Mouse (Mus musculus) mesoderm, embryonic 11.5 days (tissue): ENCODE measurements at regions not wholly inside any gene's neighbourhood (a gene's known extent, or its start where the extent isn't known, plus 50 kb on each side); places are given as distances from the start of the nearest gene placed in this dataset.
A peak's percentile ranks its signal among the peaks of the same experiment; 100 is the strongest.

Experiments used
- DNase-seq: peaks from one replicate; pipeline ENCODE4 v3.0.0-alpha.2; 2012; ENCODE audit warnings: low read depth, low spot score

GRCm38 (mm10) chr15:96944741-96945140 is 111.0 kb downstream of the Slc38a4 start:
- no peak for DNase-seq

- no peak for DNase-seq
These were observed 113.1 kb downstream of the Slc38a4 start for GRCm38 (mm10) chr15:96942651-96943050.

GRCm38 (mm10) chr15:96938406-96938805 is 117.3 kb downstream of the Slc38a4 start:
- DNase-seq: no peak

- DNase-seq: no peak
These were observed 118.1 kb downstream of the Slc38a4 start for GRCm38 (mm10) chr15:96937623-96938022.

- peak; percentile 95 for DNase-seq
These were observed 118.9 kb downstream of the Slc38a4 start for GRCm38 (mm10) chr15:96936705-96937346.

- no peak for DNase-seq
These were observed 119.5 kb downstream of the Slc38a4 start for GRCm38 (mm10) chr15:96936216-96936615.

GRCm38 (mm10) chr15:96933451-96933850 is 122.3 kb downstream of the Slc38a4 start:
- DNase-seq: no peak

- DNase-seq: no peak
These were observed 125.2 kb downstream of the Slc38a4 start for GRCm38 (mm10) chr15:96930531-96930930.

GRCm38 (mm10) chr15:96929788-96930187 is 126.0 kb downstream of the Slc38a4 start:
- no peak for DNase-seq

GRCm38 (mm10) chr15:96928692-96929091 is 127.1 kb downstream of the Slc38a4 start:
- DNase-seq: no peak

- DNase-seq: no peak
These were observed 128.1 kb downstream of the Slc38a4 start for GRCm38 (mm10) chr15:96927674-96928073.

- no peak for DNase-seq
These were observed 129.1 kb downstream of the Slc38a4 start for GRCm38 (mm10) chr15:96926660-96927059.

- no peak for DNase-seq
These were observed 139.2 kb downstream of the Slc38a4 start for GRCm38 (mm10) chr15:96916586-96916985.

- DNase-seq: no peak
These were observed 140.2 kb downstream of the Slc38a4 start for GRCm38 (mm10) chr15:96915544-96915943.

GRCm38 (mm10) chr15:96914988-96915387 is 140.8 kb downstream of the Slc38a4 start:
- no peak for DNase-seq

- DNase-seq: no peak
These were observed 150.2 kb downstream of the Slc38a4 start for GRCm38 (mm10) chr15:96905520-96905919.

GRCm38 (mm10) chr15:96903461-96903860 is 152.3 kb downstream of the Slc38a4 start:
- DNase-seq: no peak

GRCm38 (mm10) chr15:96902781-96903180 is 153.0 kb downstream of the Slc38a4 start:
- DNase-seq: no peak

GRCm38 (mm10) chr15:96901616-96902015 is 154.1 kb downstream of the Slc38a4 start:
- DNase-seq: no peak

- DNase-seq: no peak
These were observed 157.5 kb downstream of the Slc38a4 start for GRCm38 (mm10) chr15:96898285-96898684.

GRCm38 (mm10) chr15:96884901-96885300 is 170.9 kb downstream of the Slc38a4 start:
- no peak for DNase-seq

- no peak for DNase-seq
These were observed 172.0 kb downstream of the Slc38a4 start for GRCm38 (mm10) chr15:96883754-96884153.

- DNase-seq: no peak
These were observed 173.5 kb downstream of the Slc38a4 start for GRCm38 (mm10) chr15:96882211-96882610.
